Mouse (Mus musculus) testis, adult 2 months (tissue): Measurements from ENCODE around the gene Bhlhe41. TPM values are rescaled to one million over a fixed set of nuclear protein-coding genes. Genes with fewer than 3 reads are reported as not detected.
A peak's percentile ranks its signal among the peaks of the same experiment; 100 is the strongest.

ENCODE experiments used
- H3K27ac ChIP-seq: fragments of 200-500 bp; 2 replicates; pipeline ENCODE4 v1.5.1; 2012; ENCODE audit warnings: low read depth, low read length; ENCODE audit not compliant: control insufficient read depth, insufficient read depth
- H3K27me3 ChIP-seq: fragments of 200-500 bp; 2 replicates; pipeline ENCODE4 v1.6.1; 2012; ENCODE audit warnings: mild to moderate bottlenecking, low read length, moderate library complexity; ENCODE audit not compliant: control insufficient read depth, insufficient read depth
- H3K36me3 ChIP-seq: fragments of 200-500 bp; 2 replicates; pipeline ENCODE4 v1.6.1; 2012; ENCODE audit warnings: mild to moderate bottlenecking, low read length; ENCODE audit not compliant: control insufficient read depth, insufficient read depth
- H3K4me1 ChIP-seq: fragments of 200-500 bp; 2 replicates; pipeline ENCODE4 v1.6.1; 2012; ENCODE audit warnings: low read length; ENCODE audit not compliant: control insufficient read depth, insufficient read depth
- H3K4me3 ChIP-seq: fragments of 200-500 bp; 2 replicates; pipeline ENCODE4 v1.5.1; 2012; ENCODE audit warnings: low read depth, mild to moderate bottlenecking, low read length, moderate library complexity, mixed read lengths; ENCODE audit not compliant: control insufficient read depth
- CTCF ChIP-seq: fragments of 200-500 bp; IDR thresholded peaks from 2 replicates; pipeline ENCODE4 v1.5.1; 2012; ENCODE audit warnings: low read depth, mild to moderate bottlenecking, inconsistent platforms, low read length, moderate library complexity; ENCODE audit not compliant: control insufficient read depth, insufficient read depth, insufficient replicate concordance
- POLR2A ChIP-seq: fragments of 200-500 bp; IDR thresholded peaks from 2 replicates; pipeline ENCODE4 v1.6.1; 2012; ENCODE audit warnings: low read depth, mild to moderate bottlenecking, inconsistent platforms, low read length, moderate library complexity; ENCODE audit not compliant: control insufficient read depth
- polyA plus RNA-seq: library from polyadenylated mRNA; depleted of rRNA; stranded (reverse); fragments of >200 nt; gene quantifications from 2 replicates; pipeline ENCODE4 v1.2.3, GENCODE M21; 2012

Bhlhe41 gene
- polyA plus RNA-seq, 1 experiment: 0.40 TPM

- Histone ChIP-seq H3K4me3 (no peak overlapping the region), H3K27ac (no peak overlapping the region), H3K4me1 (no peaks in the 10 kb centered on the region), H3K36me3 (no peaks in the 10 kb centered on the region), H3K27me3 (no peaks in the 10 kb centered on the region)
- TF ChIP-seq POLR2A: no peak
- no peak for TF ChIP-seq CTCF
Observed at GRCm38 (mm10) chr6:145832927-145833326, 32.4 kb downstream of the Bhlhe41 start.

- no peaks in the 10 kb centered on the region for H3K4me1 ChIP-seq
- H3K27ac ChIP-seq: no peak overlapping the region
- no peak overlapping the region for H3K4me3 ChIP-seq
- TF ChIP-seq POLR2A: no peak
- no peak for TF ChIP-seq CTCF
- H3K27me3 ChIP-seq: no peaks in the 10 kb centered on the region
- H3K36me3 ChIP-seq: no peaks in the 10 kb centered on the region
Observed at GRCm38 (mm10) chr6:145830617-145831016, 34.7 kb downstream of the Bhlhe41 start.

- H3K27ac ChIP-seq: no peak overlapping the region
- TF ChIP-seq CTCF: peak; percentile 82; the same call in 1 of the 2 replicates
- no peak for TF ChIP-seq POLR2A
- no peaks in the 10 kb centered on the region for H3K36me3 ChIP-seq
- H3K27me3 ChIP-seq: no peaks in the 10 kb centered on the region
- no peaks in the 10 kb centered on the region for H3K4me1 ChIP-seq
- H3K4me3 ChIP-seq: no peak overlapping the region
Observed at GRCm38 (mm10) chr6:145830117-145830516, 35.2 kb downstream of the Bhlhe41 start.

- no peak overlapping the region for H3K4me3 ChIP-seq
- H3K27ac ChIP-seq: no peak overlapping the region
- H3K4me1 ChIP-seq: no peaks in the 10 kb centered on the region
- H3K36me3 ChIP-seq: no peaks in the 10 kb centered on the region
- TF ChIP-seq POLR2A: no peak
- TF ChIP-seq CTCF: no peak
- H3K27me3 ChIP-seq: no peaks in the 10 kb centered on the region
Observed at GRCm38 (mm10) chr6:145829062-145829835, 36.1 kb downstream of the Bhlhe41 start.

- no peak for TF ChIP-seq POLR2A
- no peak for TF ChIP-seq CTCF
- Histone ChIP-seq H3K27ac (no peak overlapping the region), H3K4me1 (no peaks in the 10 kb centered on the region), H3K36me3 (no peaks in the 10 kb centered on the region), H3K4me3 (no peak overlapping the region), H3K27me3 (no peaks in the 10 kb centered on the region)
Observed at GRCm38 (mm10) chr6:145826305-145826704, 39.1 kb downstream of the Bhlhe41 start.

- Histone ChIP-seq H3K36me3 (no peaks in the 10 kb centered on the region), H3K27ac (no peak overlapping the region), H3K4me3 (no peak overlapping the region), H3K27me3 (no peaks in the 10 kb centered on the region), H3K4me1 (no peaks in the 10 kb centered on the region)
- TF ChIP-seq POLR2A: no peak
- no peak for TF ChIP-seq CTCF
Observed at GRCm38 (mm10) chr6:145823588-145824234, 41.6 kb downstream of the Bhlhe41 start.

GRCm38 (mm10) chr6:145823103-145823502 lies 42.3 kb downstream of the Bhlhe41 start:
- H3K4me1 ChIP-seq: no peaks in the 10 kb centered on the region
- no peaks in the 10 kb centered on the region for H3K36me3 ChIP-seq
- no peak overlapping the region for H3K4me3 ChIP-seq
- H3K27me3 ChIP-seq: no peaks in the 10 kb centered on the region
- no peak for TF ChIP-seq POLR2A
- TF ChIP-seq CTCF: no peak
- H3K27ac ChIP-seq: no peak overlapping the region
